Mouse (Mus musculus): ENCODE results near the gene Srd5a3.

Srd5a3 gene

GRCm38 (mm10) chr5:76193075-76193474 lies 53.0 kb downstream of the Srd5a3 start:
- DNase-seq (ENCODE audit: low spot score in 2 of 2), result no peak

- no peak for DNase-seq (ENCODE audit: low spot score in 2 of 2)
Observed at GRCm38 (mm10) chr5:76194377-76194945, 54.4 kb downstream of the Srd5a3 start.

GRCm38 (mm10) chr5:76199346-76199745 lies 59.3 kb downstream of the Srd5a3 start:
- no peak for DNase-seq (ENCODE audit: low spot score in 2 of 2)

- no peak for DNase-seq (ENCODE audit: low spot score in 2 of 2)
Observed at GRCm38 (mm10) chr5:76203171-76203570, 63.1 kb downstream of the Srd5a3 start.

Measured in frontal cortex, postnatal 36 days (tissue).